Mouse (Mus musculus) adrenal gland, postnatal 14 days (tissue): ENCODE measurements at regions not wholly inside any gene's neighbourhood (a gene's known extent, or its start where the extent isn't known, plus 50 kb on each side); places are given as distances from the start of the nearest gene placed in this dataset.
A peak's percentile ranks its signal among the peaks of the same experiment; 100 is the strongest.

Experiments
- DNase-seq: peaks from one replicate; pipeline ENCODE4 v3.0.0; 2021; ENCODE audit warnings: mixed read lengths

DNA sequence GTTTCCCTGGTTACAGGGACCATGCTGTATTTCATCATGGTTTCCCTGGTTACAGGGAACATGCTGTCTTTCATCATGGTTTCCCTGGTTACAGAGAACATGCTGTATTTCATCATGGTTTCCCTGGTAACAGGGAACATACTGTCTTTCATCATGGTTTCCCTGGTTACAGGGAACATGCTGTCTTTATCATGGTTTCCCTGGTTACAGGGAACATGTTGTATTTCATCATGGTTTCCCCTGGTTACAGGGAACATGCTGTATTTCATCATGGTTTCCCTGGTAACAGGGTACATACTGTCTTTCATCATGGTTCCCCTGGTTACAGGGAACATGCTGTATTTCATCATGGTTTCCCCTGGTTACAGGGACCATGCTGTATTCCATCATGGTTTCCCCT is 1579.5 kb downstream of the 4930444P10Rik start:
- no peak for DNase-seq

DNA sequence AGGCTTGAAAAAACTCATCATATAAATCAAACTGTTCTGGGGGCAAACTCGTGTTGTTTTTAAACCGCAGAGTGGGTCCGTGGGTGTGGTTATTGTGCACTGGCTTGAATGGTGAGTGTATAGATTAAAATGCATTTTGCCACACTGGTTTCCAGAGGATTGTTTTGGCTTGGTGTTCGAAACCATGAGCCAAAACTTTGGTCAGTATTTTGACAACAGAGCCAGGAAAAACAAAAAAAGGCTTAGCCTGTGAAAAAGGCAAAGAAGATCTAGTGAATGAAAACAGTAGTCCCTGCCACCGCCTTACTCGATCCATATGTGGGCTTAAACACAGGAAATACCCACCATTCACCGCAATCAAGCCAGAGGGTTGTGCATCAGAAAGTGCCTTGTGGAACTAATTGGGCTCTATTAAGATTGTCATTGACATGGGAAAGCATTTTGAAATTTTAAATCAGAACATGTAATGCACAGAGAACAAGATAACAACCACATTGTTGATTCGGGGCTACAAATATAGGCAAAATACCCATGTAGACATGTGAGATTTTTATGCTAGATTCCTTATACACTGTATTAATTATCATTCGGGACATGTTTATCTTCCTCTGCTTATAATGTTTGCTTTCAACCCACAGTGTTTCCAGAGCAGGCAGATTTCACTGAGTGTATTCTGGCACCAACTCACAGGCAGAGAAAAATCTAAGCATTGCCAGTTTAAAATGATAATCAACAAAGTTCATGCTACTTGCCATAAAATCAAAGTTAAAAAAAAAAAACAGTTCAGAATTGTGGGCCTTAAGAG is 1580.4 kb downstream of the 4930444P10Rik start:
- no peak for DNase-seq

DNA sequence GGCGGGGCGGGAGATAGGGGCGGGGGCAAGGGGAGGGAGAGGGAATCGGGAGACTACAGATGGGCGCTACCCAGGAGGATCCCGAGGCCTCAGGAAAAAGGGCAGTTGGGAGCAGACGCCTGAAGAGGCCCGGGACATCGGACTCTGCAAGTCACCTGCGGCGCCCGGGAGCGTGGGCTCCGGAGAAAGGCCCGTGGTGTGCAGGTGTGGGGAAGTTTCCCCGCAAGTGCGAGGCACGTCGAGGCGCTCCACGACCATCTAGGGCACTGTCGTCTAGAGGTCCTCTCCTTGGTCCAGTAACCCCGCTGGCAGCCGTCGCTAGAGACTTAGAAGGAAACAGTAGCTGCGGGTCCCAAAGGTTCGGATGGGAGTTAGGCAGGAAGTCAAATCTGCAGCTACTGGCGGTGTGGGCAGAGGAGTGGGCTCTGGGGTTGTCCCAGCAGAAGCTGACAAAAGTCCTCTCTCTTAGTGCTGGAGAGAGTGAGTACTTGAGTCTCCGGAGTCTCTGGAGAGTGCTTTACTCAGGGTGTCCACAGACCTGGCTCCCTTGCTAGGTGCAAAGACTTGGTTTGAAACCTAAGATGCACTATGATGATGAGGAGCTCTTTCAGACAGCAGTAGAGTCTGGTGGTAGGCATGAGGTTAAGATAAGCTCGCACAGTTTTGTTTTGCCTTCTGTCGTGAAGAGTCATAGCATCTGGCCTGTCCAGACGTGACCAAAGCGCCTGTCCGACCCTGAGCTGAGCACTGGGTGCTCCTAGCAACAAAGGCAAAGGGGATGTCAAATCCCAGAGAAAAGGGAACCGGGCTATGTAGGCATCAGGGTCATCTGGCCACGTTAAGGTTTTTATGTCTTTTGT is 1586.1 kb downstream of the 4930444P10Rik start:
- peak; percentile 10 for DNase-seq

DNA sequence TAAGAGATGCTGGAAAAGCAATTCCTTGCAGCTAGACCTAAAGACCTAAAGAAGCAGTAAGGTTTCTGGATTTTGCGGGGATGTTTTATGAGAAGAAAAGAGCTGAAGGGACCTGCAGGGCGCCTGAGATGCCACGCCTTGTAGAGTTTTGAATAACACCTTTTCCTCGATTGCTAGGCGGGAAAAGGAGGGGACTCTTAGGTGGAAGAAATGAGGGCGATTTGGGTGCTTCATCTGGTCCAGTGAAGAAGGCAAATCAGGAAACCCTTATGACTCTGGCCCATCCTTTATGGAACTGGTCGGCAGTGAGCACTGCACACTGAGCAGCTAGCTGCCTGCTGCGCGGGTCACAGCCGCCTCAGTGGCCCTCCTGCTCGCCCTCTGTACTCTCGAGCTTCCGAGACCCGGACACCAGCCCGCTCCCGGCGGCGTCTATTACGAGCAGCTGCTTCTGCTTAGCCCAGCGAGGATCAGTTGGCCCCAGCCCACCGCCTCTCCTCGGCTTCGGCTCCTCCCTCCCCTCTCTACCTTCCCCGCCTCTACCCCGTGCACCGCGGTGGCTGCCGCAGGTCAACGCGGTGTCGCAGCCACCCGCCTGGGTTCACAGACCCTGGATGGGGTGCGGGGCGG is 1586.8 kb downstream of the 4930444P10Rik start:
- peak; percentile 47 for DNase-seq

DNA sequence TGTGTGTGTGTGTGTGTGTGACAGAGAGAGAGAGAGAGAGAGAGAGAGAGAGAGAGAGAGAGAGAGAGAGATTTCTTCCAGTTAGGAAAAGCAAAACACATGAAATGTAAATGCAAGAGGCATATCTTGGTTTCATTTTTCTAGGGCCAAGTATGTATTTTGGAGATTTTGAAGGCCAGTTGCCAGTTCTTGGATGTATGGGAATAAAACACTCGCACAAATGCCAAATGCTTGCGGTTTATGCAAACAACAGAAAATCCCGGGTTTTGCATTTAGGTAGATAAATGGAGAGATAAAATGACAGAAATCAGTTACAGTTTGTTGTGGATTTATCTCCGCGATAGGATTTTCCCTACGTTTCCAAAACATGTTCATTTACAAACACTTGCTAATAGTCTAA is 1587.4 kb downstream of the 4930444P10Rik start:
- DNase-seq, result no peak

DNA sequence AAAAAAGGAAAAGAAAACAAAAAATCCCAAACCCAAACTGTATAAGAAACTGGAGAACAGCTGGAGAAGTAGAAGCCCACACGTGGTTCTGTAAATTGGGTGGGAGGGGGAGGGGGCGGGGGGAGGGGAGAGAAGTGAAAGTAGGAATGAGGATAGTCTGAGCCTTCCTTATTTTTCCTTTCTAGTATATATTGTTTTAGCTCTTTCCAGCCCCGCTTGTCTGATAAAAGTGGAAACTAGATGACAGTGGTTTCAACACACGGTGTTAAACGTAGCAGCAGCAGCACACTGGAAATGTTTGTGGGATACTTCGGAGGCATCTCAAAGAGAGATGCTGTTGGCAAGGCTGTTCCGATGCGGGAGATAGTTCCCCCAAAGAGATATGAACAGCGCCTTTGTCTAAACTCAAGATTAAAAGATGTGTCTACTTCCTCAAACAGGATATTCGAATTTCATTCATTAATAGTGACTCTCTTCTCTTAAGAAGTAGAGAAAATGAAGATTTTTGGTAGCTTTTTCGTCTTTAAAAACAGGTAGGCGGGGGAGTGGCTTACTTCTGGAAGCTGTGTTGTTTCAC is 1588.3 kb downstream of the 4930444P10Rik start:
- no peak for DNase-seq

DNA sequence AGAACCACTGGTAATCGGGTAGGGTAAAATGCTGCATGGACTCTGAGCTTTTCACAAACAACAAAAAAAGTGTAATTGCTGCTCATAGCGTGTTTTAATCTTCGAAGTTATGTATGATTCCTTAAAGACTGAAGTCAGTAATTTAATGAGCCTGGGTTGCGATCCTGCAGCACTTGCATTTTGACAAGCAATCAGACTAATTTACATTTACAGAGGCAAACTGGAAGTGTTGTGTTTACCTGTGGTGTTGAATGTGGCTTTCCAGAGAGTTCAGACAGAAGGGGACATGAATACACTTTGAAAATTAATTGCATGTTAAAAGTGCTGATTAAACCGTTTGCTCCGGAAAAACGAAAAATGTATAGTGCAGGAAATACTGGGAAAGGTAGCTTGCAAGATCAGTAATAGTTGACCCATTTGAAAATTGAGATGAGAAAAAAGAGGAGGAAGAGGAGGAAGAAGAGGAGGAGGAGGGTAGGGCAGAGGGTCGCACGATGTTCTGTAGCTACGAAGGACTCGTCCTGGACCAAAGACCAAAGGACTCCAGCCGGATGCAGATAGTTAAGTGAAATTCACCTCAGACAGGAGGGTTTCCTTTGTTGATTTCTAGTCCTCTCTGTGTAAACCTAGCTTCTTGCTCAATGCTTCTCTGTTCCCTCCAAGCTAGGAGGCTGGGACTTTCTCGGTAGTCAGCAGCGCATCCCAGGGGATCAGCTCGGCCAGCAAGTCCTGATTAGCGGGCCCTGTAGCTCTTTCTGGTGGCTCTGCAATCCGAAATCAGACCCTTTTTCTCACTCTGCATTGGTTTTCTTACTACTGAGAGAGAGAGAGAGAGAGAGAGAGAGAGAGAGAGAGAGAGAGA is 1589.0 kb downstream of the 4930444P10Rik start:
- DNase-seq, result peak; percentile 36

DNA sequence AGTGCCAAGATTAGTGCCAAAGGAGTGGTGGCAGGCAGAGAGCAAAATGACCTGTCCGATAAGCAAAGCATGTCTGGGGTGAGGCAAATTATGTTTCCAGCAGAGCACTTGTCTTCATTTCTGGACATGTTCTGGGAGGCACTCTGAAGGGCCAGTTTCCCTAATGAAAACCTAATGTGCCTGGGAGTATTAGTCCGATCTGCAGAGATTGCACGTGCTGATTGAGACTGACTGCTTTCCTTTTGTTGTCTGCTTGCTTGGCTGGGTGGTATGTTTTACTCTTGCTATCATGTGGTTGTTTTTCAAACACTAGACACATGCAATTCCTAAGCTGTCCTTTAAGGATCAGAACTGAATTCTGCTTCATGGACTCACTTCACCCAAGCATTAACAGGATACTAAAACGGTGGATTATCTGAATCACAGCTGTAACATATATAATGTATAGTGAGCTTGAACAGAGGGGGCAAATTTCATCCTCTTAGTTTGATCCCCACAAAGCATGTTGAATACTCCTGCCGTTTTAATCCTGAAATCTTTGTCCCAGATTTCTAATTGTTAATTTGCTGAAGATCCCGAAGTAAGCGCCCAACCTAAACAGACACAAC is 1589.8 kb downstream of the 4930444P10Rik start:
- no peak for DNase-seq

DNA sequence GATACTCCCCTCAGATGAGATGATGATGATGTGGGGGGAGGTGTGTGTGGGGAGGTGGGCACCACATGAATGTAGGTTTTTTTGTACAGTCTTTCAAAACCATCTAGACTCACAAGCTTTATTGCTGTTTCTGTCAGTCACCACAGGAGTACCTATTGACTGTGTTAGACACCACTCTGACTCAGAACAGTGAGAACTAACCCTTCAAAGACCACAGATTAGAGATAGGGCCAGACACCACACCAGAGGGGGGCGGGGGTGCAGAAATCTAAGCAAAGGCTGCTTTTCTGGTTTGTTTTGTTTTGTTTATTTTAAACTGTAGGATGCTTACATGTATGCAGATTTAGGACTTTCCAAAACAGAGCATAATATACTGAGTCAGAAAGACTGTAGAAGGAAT is 1594.0 kb downstream of the 4930444P10Rik start:
- no peak for DNase-seq

DNA sequence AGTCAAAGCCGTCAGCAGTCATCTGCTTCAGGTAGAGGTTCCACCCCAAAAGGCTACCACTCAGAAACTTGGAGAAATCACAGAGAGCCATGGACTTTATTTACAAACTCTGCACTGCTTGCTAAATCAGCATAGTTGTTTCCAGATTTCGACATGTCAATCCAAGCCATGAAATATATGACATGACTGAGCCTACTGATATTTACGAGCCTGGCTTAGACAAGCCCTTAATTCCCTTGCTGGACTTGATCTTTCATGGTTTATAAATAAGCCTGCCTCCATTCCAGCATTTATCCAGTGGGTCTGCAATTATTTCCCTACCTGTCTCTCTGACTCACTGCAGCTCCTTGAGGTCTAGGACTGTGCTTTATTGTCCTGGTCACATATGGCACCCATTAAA is 1603.1 kb downstream of the 4930444P10Rik start:
- no peak for DNase-seq

DNA sequence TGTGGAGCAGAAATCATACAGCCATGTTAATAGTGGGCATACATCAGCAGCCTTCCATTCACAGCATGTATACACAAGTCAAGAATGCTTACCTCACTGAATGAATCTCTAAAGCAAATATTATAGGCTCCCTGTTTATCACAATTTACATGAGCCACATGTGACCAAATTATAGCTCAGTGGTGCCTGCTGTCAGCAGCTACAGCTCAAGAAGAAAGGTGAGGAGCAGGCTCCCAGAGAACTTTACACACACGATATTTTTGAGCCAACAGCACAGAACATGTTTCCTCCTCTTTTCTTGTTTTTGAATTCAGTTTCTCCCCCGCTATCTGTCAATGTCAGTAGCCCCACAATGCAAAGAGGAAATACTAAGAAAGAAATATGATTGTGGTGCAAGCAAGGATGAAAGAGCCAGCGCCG is 1605.4 kb downstream of the 4930444P10Rik start:
- DNase-seq, result no peak

DNA sequence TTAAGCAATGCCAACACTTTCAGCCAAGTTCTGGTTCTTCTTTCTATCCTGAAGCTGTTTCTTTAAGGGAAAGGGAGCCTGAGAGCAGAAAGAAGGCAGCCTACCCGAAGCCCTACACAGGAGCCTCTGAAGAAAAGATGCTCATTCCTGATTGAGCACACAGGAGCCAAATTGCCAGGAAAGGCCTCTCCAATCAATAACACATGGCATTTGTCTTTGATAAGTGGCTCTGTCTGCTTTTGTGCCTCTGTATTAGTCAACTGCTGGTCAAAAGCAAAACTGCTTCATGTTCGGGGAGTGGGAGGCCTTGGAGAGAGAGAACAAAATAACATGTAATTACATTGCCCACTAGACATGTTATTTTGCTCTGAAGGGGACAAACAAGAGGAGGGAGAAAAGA is 1607.4 kb downstream of the 4930444P10Rik start:
- DNase-seq, result no peak

DNA sequence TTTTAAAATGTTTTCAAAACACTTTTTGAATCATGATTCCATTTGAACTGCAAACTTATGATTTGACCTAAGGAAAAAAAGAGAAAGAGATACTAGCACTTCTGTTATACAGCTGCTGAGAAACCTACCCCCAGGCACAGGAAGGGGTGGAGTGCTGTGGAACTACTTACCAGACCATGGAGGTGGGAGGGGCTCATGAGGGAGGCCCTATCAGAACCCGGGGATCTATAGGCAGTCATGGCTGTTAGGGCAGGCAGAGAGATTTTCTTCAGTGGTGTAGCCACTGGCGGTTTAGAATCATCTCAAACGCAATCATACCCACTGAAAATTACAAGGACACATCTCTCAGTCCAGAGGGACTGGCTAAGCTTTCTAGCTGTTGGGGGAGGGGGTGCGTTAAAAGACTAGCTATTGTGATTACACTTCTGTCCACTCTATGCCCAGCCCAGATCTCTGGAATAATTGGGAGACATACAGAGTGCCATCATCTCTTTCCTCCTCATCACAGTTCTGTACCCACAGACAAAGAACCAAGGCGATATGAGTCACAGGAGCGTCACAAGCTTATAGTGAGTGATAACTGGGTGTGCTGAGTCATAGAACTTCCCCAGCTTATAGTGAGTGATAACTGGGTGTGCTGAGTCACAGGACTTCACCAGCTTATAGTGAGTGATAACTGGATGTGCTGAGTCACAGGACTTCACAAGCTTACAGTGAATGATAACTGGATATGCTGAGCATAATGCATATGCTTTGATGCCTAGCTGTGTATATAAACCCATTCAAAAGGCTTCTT is 1608.8 kb downstream of the 4930444P10Rik start:
- DNase-seq, result peak; percentile 16

DNA sequence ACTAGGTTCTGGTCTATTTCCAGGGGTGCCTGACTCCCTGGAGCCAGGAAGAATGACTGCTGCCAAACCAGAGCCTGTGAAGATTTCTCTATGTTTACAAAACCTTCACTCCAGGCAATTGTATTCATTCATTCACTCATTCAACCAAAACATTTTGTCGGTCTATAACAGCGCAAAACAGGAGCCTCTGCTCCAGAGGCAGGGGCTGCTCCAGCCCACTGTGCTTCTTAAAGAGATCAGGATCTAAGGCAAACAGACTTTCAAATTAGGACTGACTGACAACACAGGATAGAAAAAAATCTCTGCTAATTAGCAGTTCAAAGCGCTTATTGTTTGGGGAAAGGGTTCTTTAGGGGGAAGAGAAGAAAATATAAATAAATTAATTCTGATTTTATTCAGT is 1620.8 kb downstream of the 4930444P10Rik start:
- no peak for DNase-seq

DNA sequence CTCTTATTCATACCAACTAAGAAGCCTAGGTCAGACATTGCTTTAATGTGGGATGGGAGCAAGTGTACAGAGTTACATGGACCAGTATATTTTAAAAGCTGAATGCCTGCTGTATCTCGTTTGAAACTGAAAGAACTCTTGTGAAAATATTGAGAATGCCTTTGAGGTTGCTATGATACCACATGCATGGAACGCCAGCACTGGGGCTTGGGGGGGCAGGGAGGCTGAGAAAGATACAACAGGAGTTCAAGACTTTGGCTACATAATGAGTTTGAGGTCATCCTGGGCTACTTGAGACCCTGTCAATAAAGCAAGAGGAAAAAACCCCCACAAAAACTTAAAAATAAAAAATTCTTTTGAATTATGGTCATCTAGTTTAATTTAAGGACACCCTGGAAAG is 1621.6 kb downstream of the 4930444P10Rik start:
- DNase-seq, result no peak

DNA sequence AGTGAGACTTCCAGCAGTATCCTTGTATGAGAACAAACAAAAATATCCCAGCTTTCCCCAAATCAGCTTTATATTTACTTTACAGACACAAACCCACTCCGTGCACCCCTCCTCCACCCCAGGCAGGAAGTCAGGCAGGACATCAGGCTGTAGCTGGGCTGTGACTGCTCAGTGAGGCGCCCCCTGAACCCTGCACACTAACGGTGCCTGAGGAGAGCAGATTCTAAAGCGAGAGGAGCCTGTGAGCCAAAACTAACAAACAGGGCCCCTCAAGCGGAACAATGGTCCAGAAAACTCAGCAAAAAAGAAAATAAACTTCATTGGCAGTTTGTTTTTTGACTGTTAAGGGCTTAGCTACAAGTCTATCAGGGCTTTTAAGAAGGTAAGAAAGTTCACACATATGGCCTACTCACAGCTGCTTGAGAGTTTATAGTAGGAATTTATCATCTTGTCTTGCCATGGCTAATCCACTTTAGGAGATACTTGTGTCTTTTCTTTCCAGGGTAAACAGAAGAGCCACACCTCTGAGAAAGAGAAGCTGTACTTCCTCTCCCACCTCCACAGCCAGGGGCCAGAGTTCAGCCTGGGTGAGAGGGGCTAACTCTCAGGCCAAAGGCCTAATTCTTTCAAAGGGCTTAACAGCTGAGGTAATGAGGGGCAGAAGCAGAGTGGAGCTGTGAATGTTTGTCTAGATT is 1628.2 kb downstream of the 4930444P10Rik start:
- no peak for DNase-seq

DNA sequence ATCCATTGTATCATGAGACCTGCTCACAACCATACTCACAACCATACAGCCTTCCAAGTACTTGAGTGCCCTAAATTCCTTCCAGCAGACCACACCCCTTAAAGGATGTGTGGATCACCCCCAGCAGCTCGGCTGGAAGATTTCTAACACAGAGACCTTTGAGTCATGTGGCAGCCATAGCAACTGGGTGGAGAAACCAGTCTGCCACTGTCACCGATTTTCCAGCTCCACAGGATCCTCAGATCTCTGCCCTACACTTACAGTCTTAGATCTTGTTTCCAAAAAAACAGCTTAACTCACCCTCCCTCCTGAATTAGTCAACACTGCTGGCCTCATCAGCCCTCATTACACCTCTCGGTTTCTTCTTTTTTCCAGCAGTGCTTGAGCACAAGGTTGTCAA is 1630.6 kb downstream of the 4930444P10Rik start:
- no peak for DNase-seq

DNA sequence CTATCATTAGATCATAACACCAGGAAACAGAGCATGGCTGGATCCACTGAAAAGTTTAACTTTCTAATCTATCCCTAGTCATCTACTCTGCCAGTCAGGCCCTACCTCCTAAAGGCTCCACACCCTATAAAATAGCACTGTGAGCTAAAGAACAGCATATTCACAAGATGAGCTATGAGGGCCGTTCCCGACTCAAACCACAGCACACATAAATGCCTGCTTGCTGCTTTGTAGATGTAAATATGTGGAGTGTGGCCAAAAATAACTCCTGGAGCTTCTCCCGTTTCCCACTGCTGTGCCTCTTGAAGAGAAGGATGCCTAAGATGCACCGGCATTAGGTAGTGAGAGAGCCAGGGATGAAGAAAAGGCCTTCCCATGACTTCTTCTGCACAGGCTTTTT is 1632.3 kb downstream of the 4930444P10Rik start:
- no peak for DNase-seq

DNA sequence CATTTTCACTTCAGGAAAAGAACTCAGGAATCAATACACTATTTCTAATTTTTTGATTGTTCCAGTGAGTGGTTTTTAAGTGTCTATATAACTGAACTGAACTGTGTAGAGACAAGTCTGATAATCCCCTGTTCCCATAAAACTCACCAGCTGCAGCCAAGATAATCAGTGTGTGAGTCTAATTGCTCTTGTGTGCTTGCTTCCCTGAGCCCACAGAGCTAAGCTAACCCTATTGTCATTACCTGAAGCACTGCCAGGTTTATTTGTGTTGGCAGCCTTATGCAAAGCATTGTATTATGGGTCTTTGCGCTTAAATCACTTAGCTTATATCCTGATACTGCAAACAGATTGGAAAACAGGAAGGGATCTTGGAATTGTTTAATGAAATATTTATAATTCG is 1663.8 kb downstream of the 4930444P10Rik start:
- no peak for DNase-seq

DNA sequence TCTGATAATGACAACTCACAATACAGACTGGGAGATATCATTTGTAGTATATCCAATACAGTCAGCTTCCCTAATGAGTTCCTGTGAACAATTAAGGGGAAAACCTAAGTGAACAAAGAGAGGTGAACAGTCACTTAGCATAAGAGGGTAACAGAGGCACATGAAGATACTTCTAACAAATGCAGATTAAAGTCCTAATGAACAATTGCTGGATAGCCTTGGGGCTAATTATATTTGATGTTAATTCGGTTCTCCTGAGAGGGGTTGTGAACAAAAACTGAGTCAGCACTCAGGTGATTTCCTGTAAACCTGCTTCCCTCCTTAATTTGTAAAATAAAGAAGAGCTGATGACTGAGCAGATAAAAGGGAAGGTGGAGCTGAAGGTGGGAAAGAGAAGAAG is 1672.1 kb downstream of the 4930444P10Rik start:
- DNase-seq, result no peak
